9 mouse cellular contexts compared by ENCODE assay signal in the genomic region with DNA sequence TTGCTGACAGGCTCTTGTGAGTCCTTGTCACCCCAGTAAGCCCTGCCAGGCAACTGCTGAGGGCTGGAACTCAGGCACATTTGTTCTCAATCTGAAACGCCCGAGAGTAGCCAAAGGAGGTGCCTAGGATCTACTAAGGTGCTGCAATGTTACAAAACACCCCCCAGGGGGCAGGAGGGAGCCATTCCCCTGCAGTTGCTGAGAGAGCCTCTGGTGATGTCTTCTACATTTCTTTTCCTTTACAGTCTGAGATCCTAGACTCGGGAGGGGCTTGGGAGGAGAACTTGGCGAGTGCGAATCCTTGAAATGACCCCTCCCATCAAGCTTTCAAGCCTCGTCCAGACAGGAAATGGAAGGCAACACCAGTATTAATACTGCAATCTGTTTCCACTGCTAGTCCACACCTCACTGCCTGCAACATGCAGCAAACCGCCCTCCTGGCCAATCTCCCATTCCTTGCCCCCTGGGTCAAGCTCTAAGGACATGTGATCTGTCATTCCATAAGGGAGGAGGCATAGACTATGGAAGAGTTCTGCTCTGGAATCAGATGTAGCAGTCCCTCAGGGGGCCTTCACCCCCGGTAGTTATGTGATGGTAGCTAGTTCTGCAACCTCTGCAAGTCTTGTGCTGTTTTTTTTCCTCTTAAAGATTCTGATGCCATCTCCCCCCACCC. TPM values are rescaled to one million over a fixed set of nuclear protein-coding genes. Genes with fewer than 3 reads are reported as not detected.
DNase-seq lines count a peak whose midpoint lies in the region; ATAC-seq and TF ChIP-seq lines count a peak whose summit lies in the region.
"Had no signal": no experiment of that assay in that cellular context is flagged by ENCODE, and none has a peak within 500 bp of the region (broad histone marks: within the 10 kb centered on the region; RNA-seq: fewer than 3 reads in every experiment).

No protein-coding gene starts in this region.

- 35% methylated on average over 8 of the region's 8 CpGs for WGBS in forebrain, embryonic 13.5 days
- 27% methylated on average over 8 of the region's 8 CpGs for WGBS in liver, embryonic 11.5 days

- no peaks in the 10 kb centered on the region for H3K36me3 ChIP-seq in testis, adult 2 months (ENCODE audit: control insufficient read depth, insufficient read depth, low read length)
- H3K36me3 ChIP-seq in forebrain, embryonic 13.5 days (ENCODE audit: poor library complexity, severe bottlenecking): no peaks in the 10 kb centered on the region
- H3K36me3 ChIP-seq in liver, embryonic 11.5 days (ENCODE audit: control insufficient read depth, insufficient read depth, low read length): no peaks in the 10 kb centered on the region

- H3K27ac ChIP-seq in testis, adult 2 months (ENCODE audit: control insufficient read depth, insufficient read depth, low read depth, low read length): no peak overlapping the region
- H3K27ac ChIP-seq in forebrain, embryonic 13.5 days: no peak overlapping the region
- no peak overlapping the region for H3K27ac ChIP-seq in liver, embryonic 11.5 days (ENCODE audit: low read depth, low read length)

- no peaks in the 10 kb centered on the region for H3K4me1 ChIP-seq in testis, adult 2 months (ENCODE audit: control insufficient read depth, insufficient read depth, low read length)
- H3K4me1 ChIP-seq in forebrain, embryonic 13.5 days: no peaks in the 10 kb centered on the region
- no peaks in the 10 kb centered on the region for H3K4me1 ChIP-seq in liver, embryonic 11.5 days (replicated peaks; ENCODE audit: control insufficient read depth, insufficient read depth, low read length)

- no peak for TF ChIP-seq POLR2A in testis, adult 2 months (IDR thresholded peaks at IDR 0.05; ENCODE audit: control insufficient read depth, low read depth, low read length)
- no peak for TF ChIP-seq POLR2A in brain, embryonic 14.5 days (IDR thresholded peaks at IDR 0.05; ENCODE audit: borderline replicate concordance, extremely low read depth, insufficient read depth, insufficient read length, poor library complexity, severe bottlenecking)

- no peaks in the 10 kb centered on the region for H3K27me3 ChIP-seq in testis, adult 2 months (ENCODE audit: control insufficient read depth, insufficient read depth, low read length)
- no peaks in the 10 kb centered on the region for H3K27me3 ChIP-seq in forebrain, embryonic 13.5 days
- no peaks in the 10 kb centered on the region; the same call in 1 of the 2 replicates for H3K27me3 ChIP-seq in liver, embryonic 11.5 days (replicated peaks; ENCODE audit: control insufficient read depth, insufficient read depth, low read length)

- H3K9me3 ChIP-seq in forebrain, embryonic 13.5 days (replicated peaks): no peaks in the 10 kb centered on the region
- no peaks in the 10 kb centered on the region for H3K9me3 ChIP-seq in liver, embryonic 11.5 days (ENCODE audit: control insufficient read depth, low read length)

- H3K9ac ChIP-seq in forebrain, embryonic 13.5 days: no peak overlapping the region
- no peak overlapping the region for H3K9ac ChIP-seq in liver, embryonic 11.5 days (ENCODE audit: low read depth, low read length)

- no peak overlapping the region for H3K4me3 ChIP-seq in testis, adult 2 months (ENCODE audit: control insufficient read depth, low read depth, low read length)
- no peak overlapping the region for H3K4me3 ChIP-seq in forebrain, embryonic 13.5 days
- no peak overlapping the region for H3K4me3 ChIP-seq in liver, embryonic 11.5 days (ENCODE audit: low read depth, low read length)

- peak; percentile 55; the same call in 1 of the 2 replicates for TF ChIP-seq CTCF in testis, adult 2 months (IDR thresholded peaks at IDR 0.05; ENCODE audit: control insufficient read depth, insufficient read depth, insufficient replicate concordance, low read depth, low read length)
- peak; percentile 83 for TF ChIP-seq CTCF in brain, embryonic 14.5 days (IDR thresholded peaks at IDR 0.05; ENCODE audit: borderline replicate concordance, extremely low read depth, insufficient read depth, insufficient read length)

- no peak overlapping the region for H3K4me2 ChIP-seq in forebrain, embryonic 13.5 days
- H3K4me2 ChIP-seq in liver, embryonic 11.5 days: no peak overlapping the region

- no peak for DNase-seq in testis, postnatal 14 days (ENCODE audit: low spot score)
- DNase-seq in brain, embryonic 14.5 days (ENCODE audit: low read depth): peak; percentile 70
- peak; percentile 37 for DNase-seq in induced T-regulatory cell, adult 2 months (ENCODE audit: low read depth)
- peak; percentile 40 for DNase-seq in liver, embryonic 11.5 days (ENCODE audit: low spot score)
- peak; percentile 64 for DNase-seq in retina, postnatal 1 day

- 0 out of 2 replicates have a peak, but pooled peaks have one; percentile 51 for ATAC-seq in forebrain, embryonic 13.5 days
- no peak for ATAC-seq in liver, embryonic 11.5 days (replicated peaks; ENCODE audit: low FRiP score)
- ATAC-seq in monocyte, adult 5-6 weeks (replicated peaks; ENCODE audit: insufficient number of reproducible peaks, low FRiP score, low TSS enrichment, poor library complexity, severe bottlenecking): no peak

RNA-seq across cellular contexts. Expression of gene Otof, which starts 38.0 kb away (rescaled TPM):
- polyA plus RNA-seq in testis, adult 2 months (2012; rRNA removed): 0.23 and 0.60 TPM in 2 replicates
- polyA plus RNA-seq in brain, embryonic 14.5 days (2012; rRNA removed): 5.2 and 6.9 TPM in 2 replicates
- polyA plus RNA-seq in forebrain, embryonic 13.5 days (2015; fragmentation: Nextera tagmentation; extraction: Ambion mirVana): 0.41 and 0.98 TPM in 2 replicates
- polyA plus RNA-seq in liver, embryonic 11.5 days (2014; fragmentation: Nextera tagmentation; extraction: Ambion mirVana): 0.05 and 0.18 TPM in 2 replicates
- total RNA-seq in monocyte, adult 5-6 weeks (2017): not detected in 3 replicates

RNA-seq across cellular contexts. Expression of gene 1700001C02Rik, which starts 42.1 kb away (rescaled TPM):
- polyA plus RNA-seq in testis, adult 2 months (2012; rRNA removed): 458 and 474 TPM in 2 replicates
- polyA plus RNA-seq in brain, embryonic 14.5 days (2012; rRNA removed): 0.38 and 0.78 TPM in 2 replicates
- 0.23 and 0.93 TPM in 2 replicates for polyA plus RNA-seq in forebrain, embryonic 13.5 days (2015; fragmentation: Nextera tagmentation; extraction: Ambion mirVana)
- not detected in 2 replicates for polyA plus RNA-seq in liver, embryonic 11.5 days (2014; fragmentation: Nextera tagmentation; extraction: Ambion mirVana)
- total RNA-seq in monocyte, adult 5-6 weeks (2017): not detected in 3 replicates
- polyA plus RNA-seq: heart, embryonic 14.5 days had no signal

Comparison
In these comparisons a context has a peak if more than half of its experiments do, and no peak if none do; other contexts are left out.
1. RNA of gene 1700001C02Rik, which starts 42.1 kb away (polyA plus RNA-seq): 458 to 474 TPM in testis, adult 2 months; 0.38 to 0.78 TPM in brain, embryonic 14.5 days, 0.23 to 0.93 TPM in forebrain, embryonic 13.5 days and not detected in liver, embryonic 11.5 days; every median in the first group is over 100 times any median in the second.